Mouse (Mus musculus): ENCODE measurements around the gene Gstp3.
"Not testable (repeated sequence)": the region's sequence is repeated elsewhere in the genome, so short reads cannot be mapped to it uniquely, and the experiment has no call there.

DNA sequence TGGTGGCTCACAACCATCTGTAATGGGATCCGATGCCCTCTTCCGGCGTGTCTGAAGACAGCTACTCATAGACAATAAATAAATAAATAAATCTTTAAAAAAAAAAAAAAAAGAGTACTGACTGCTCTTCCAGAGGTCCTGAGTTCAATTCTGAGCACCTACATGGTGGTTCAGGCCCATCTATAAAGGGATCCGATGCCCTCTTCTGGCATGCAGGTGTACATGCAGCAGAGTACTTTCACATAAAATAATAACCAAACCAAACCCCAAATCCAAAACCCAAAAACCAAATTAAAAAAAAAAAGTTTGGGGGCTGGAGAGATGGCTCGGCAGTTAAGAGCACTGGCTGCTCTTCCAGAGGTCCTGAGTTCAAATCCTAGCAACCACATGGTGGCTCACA, 10.3 kb downstream of the Gstp3 start:
- not testable (repeated sequence) for TF ChIP-seq CTCF, POLR2A (IDR thresholded peaks at IDR 0.05; ENCODE audit: insufficient read depth, low read depth, low read length)
